Mouse (Mus musculus) spleen, adult 12 weeks (tissue): ENCODE results near the gene Adam8.

Source experiments
- DNase-seq: peaks from one replicate; pipeline ENCODE4 v3.0.0; 2022; ENCODE audit warnings: low spot score

The Adam8 gene

DNA sequence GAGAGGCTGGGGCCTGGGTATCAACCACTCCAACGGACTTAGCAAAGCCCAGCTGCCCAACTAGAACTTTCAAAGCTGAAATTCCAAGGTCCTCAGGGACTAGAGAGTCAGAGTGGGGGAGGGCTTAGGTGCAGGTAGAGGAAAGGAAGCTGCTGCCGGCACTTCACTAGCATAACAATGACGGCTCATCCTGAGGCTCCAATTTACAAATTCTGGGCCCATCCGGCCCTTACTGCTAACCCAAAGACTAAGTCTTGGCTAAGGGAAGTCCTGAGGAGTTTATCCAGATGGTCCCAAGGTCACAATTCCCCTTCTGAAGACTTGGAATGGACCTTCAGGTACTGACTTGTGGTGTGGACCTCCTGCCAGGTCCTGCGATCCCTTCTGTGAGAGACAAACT, 46.8 kb downstream of the Adam8 start:
- DNase-seq = no peak

GRCm38 (mm10) chr7:139944291-139945240, 47.8 kb downstream of the Adam8 start:
- DNase-seq = no peak

DNA sequence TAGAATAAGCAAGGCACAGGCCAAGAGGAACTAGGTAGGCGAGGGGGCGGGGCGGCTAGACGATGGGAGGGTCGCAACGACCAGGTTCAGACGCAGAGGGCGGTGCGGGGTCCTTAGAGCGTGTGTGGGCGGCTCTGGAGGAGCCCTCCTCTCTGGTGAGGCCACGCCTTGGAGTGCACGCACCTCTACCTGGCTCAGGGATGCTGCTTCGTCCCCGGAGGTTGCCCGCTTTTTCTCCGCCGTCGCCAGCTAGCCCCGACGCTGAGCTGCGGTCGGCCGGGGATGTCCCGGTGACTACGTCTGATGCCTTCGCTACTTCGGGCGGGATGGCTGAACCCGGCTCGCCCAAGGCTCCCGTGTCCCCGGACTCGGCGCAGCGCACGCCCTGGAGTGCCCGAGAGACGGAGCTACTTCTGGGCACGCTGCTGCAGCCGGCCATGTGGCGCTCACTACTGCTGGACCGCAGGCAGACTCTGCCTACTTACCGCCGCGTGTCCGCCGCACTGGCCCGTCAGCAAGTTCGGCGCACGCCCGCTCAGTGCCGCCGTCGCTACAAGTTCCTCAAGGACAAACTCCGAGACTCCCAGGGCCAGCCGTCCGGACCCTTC, 48.6 kb downstream of the Adam8 start, which contains the start of gene Utf1:
Gene Utf1 (plus strand): TSS at position 116 of the 608 bp plus-strand sequence.
- no peak for DNase-seq

- no peak for DNase-seq
These were observed 51.7 kb downstream of the Adam8 start for GRCm38 (mm10) chr7:139940476-139941209.

DNA sequence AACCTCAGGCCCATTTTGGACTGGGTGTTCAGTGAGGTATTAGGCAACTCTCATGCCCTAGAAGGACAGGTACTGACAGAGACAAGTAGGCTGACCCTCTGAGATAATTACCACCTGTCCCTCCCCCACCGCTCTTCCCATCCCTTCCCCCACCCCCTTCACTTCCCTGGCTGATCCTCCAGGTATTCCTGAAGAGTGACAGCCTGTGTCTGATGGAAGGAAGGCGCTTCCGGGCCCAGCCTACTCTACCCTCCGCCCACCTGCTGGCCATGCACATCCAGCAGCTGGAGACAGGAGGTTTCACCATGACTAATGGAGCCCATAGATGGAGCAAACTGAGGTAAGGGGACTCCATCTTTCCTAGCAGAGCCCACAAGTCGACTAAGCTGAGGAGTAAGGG, 54.6 kb downstream of the Adam8 start:
- no peak for DNase-seq

GRCm38 (mm10) chr7:139937138-139937537, 55.2 kb downstream of the Adam8 start:
- DNase-seq = no peak

DNA sequence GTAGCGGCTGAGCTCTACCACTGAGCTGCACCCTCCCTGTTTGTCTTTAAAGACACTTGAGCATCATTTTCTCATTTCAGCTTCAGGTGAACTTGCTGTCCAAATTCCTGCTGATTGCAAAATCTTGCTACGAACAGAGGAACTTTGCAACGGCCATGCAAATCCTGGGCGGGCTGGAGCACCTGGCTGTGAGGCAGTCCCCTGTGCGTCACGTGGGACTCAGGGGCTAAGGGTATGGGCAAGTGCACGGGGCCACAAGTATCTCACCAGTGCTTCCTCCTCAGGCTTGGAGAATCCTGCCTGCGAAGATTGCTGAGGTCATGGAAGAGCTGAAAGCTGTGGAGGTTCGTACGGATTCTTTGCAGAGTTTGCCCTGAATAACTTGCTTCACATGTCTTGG, 55.7 kb downstream of the Adam8 start:
- no peak for DNase-seq

DNA sequence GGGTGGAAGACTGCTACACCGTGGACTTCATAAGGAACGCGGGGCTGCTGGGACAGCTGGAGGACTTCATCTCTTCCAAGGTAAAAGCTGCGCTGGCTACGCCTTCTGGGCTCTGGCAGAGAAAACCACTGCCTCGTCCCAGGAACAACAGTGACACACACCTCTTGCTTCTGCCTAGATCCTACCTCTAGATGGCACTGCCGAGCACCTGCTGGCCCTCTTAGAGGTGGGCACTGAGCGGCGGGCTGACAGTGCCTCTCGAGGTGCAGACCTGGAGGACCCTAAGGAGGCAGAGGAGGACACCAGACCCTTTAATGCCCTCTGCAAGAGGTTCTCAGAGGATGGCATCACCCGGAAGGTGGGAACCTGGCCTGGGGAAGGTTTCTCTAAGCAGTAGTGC, 61.6 kb downstream of the Adam8 start:
- no peak for DNase-seq
